In genomic region chrX:36795424-36796162, GRCm38 (mm10) we compare ENCODE assay signal across 8 mouse cellular contexts. TPM values are rescaled to one million over a fixed set of nuclear protein-coding genes. Genes with fewer than 3 reads are reported as not detected.
DNase-seq lines count a peak whose midpoint lies in the region; ATAC-seq lines count a peak whose summit lies in the region.

Slc25a5 (plus strand) TSS chrX:36795651.

- peak within 1 kb of the TSS; percentile 78 for H3K9ac ChIP-seq in hindbrain, embryonic 12.5 days

- H3K4me2 ChIP-seq in hindbrain, embryonic 12.5 days (replicated peaks) = peak within 1 kb of the TSS; percentile 51

- H3K4me1 ChIP-seq in hindbrain, embryonic 12.5 days = peaks cover 3% of the 10 kb centered on the region; the same call in 1 of the 2 replicates

- H3K9me3 ChIP-seq in hindbrain, embryonic 12.5 days (replicated peaks) = no peaks in the 10 kb centered on the region

- peak; percentile 94 for ATAC-seq in hindbrain, embryonic 12.5 days (ENCODE audit: low FRiP score)

- H3K36me3 ChIP-seq in hindbrain, embryonic 12.5 days = peaks cover 7% of the 10 kb centered on the region; the same call in 1 of the 2 replicates

- peak within 1 kb of the TSS; percentile 59 for H3K4me3 ChIP-seq in hindbrain, embryonic 12.5 days

- WGBS in hindbrain, embryonic 12.5 days = 26% methylated on average over 41 of the region's 41 CpGs

- H3K27ac ChIP-seq in hindbrain, embryonic 12.5 days = peak within 1 kb of the TSS; percentile 85

- DNase-seq in NIH3T3 (ENCODE audit: low read depth) = peak; percentile 87
- peak; percentile 89 to 92 for DNase-seq in cerebellum, postnatal 10 days
- DNase-seq in frontal cortex, postnatal 14 days (ENCODE audit: low spot score in 2 of 2) = peak; percentile 72 to 75
- DNase-seq in layer of hippocampus, postnatal 14 days (ENCODE audit: low spot score in 2 of 2) = peak; percentile 71 to 84
- peak; percentile 91 for DNase-seq in lung, postnatal 10 days
- peak; percentile 55 for DNase-seq in ovary, postnatal 14 days (ENCODE audit: low spot score)
- peak; percentile 89 for DNase-seq in thymus, postnatal 14 days

- H3K27me3 ChIP-seq in hindbrain, embryonic 12.5 days = no peaks in the 10 kb centered on the region

RNA-seq across cellular contexts. Expression of gene Slc25a5, which starts in this region (rescaled TPM):
- polyA plus RNA-seq in hindbrain, embryonic 12.5 days (2016; fragmentation: Nextera tagmentation; extraction: Ambion mirVana) = 537 and 566 TPM in 2 replicates
- total RNA-seq in layer of hippocampus, postnatal 14 days (2021) = 100 to 1,000 TPM; 369 to 393 TPM

Comparison
In these comparisons a context has a peak if more than half of its experiments do, and no peak if none do; other contexts are left out.
1. Peak in every context shown above with its lines: DNase-seq, ATAC-seq, H3K4me3 ChIP-seq and H3K27ac ChIP-seq.